Mouse (Mus musculus): Measurements from ENCODE around the gene Luc7l. TPM values are rescaled to one million over a fixed set of nuclear protein-coding genes. Genes with fewer than 3 reads are reported as not detected.
"Not testable (repeated sequence)": the region's sequence is repeated elsewhere in the genome, so short reads cannot be mapped to it uniquely, and the experiment has no call there.

Gene Luc7l
- polyA plus RNA-seq, 1 experiment from 2014 or later, result 42.2 TPM

DNA sequence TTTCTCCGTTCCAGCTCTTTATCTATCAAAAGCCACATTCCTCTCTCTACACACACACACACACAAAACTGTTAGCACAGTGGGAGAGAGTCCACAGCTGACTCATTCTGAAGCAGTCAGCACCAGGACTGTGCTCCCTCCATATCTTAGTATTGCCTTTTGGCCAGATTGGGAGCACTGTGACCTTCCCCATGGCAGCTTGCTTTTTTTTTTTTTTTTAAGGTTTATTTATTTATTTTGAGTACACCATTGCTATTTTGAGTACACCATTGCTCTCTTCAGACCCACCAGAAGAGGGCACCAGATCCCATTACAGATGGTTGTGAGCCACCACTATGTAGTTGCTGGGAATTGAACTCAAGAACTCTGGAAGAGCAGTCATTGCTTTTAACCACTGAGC, 16.2 kb downstream of the Luc7l start:
- TF ChIP-seq CTCF (IDR thresholded peaks at IDR 0.05), result peak; percentile 54
- TF ChIP-seq EP300 (IDR thresholded peaks at IDR 0.05), result no peak
- 83% methylated on average over 1 of the region's 1 CpGs for WGBS
- Histone ChIP-seq H3K36me3 (ENCODE audit: insufficient read depth, low read length) (peaks cover 45% of the 10 kb centered on the region), H3K9me3 (ENCODE audit: low read length) (no peaks in the 10 kb centered on the region), H3K27ac (ENCODE audit: low read length) (no peak overlapping the region), H3K4me2 (replicated peaks; ENCODE audit: low read depth, low read length) (no peak overlapping the region), H3K4me1 (ENCODE audit: insufficient read depth, low read depth, low read length) (no peaks in the 10 kb centered on the region), H3K27me3 (replicated peaks; ENCODE audit: insufficient read depth, low read length) (no peaks in the 10 kb centered on the region), H3K9ac (replicated peaks; ENCODE audit: low read depth) (no peak overlapping the region), H3K4me3 (ENCODE audit: low read depth, low read length) (no peak overlapping the region)
- peak; percentile 20 for DNase-seq (ENCODE audit: low spot score)
- no peak for ATAC-seq

- not testable (repeated sequence) for ATAC-seq; H3K4me2 ChIP-seq (replicated peaks; ENCODE audit: low read depth, low read length); H3K9me3 ChIP-seq (ENCODE audit: low read length); DNase-seq (ENCODE audit: low spot score); H3K9ac ChIP-seq (replicated peaks; ENCODE audit: low read depth); H3K27ac ChIP-seq (ENCODE audit: low read length); H3K27me3 ChIP-seq (replicated peaks; ENCODE audit: insufficient read depth, low read length); H3K4me1 ChIP-seq (ENCODE audit: insufficient read depth, low read depth, low read length); H3K4me3 ChIP-seq (ENCODE audit: low read depth, low read length)
- 92% methylated on average over 9 of the region's 10 CpGs for WGBS
- H3K36me3 ChIP-seq (ENCODE audit: insufficient read depth, low read length), result peaks cover 39% of the 10 kb centered on the region
Observed at GRCm38 (mm10) chr17:26269577-26269976, 16.9 kb downstream of the Luc7l start.

DNA sequence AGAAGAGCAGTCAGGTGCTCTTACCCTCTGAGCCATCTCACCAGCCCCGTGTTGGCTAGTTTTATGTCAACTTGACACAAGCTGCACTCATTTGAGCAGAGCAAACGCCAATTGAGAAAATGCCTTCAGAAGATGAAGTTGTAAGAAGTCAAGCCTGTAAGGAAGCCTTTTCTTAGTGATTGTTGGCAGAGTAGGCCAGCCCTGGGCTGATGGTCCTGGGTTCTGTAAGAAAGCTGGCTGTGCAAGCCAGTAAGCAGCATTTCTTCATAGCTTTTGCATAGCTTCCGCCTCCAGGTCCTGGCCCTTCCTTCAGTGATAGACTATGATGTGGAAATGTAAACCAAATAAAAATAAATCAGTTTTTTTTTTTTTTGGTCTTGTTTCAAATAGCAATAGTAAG, 19.9 kb downstream of the Luc7l start:
- Histone ChIP-seq H3K4me2 (replicated peaks; ENCODE audit: low read depth, low read length) (no peak overlapping the region), H3K9ac (replicated peaks; ENCODE audit: low read depth) (no peak overlapping the region), H3K27me3 (replicated peaks; ENCODE audit: insufficient read depth, low read length) (no peaks in the 10 kb centered on the region), H3K36me3 (ENCODE audit: insufficient read depth, low read length) (peaks cover 29% of the 10 kb centered on the region), H3K9me3 (ENCODE audit: low read length) (no peaks in the 10 kb centered on the region), H3K4me1 (ENCODE audit: insufficient read depth, low read depth, low read length) (no peaks in the 10 kb centered on the region), H3K4me3 (ENCODE audit: low read depth, low read length) (no peak overlapping the region), H3K27ac (ENCODE audit: low read length) (no peak overlapping the region)
- WGBS, result 84% methylated on average over 3 of the region's 3 CpGs
- ATAC-seq, result no peak
- no peak for DNase-seq (ENCODE audit: low spot score)
- TF ChIP-seq EP300 (IDR thresholded peaks at IDR 0.05), result no peak
- TF ChIP-seq CTCF (IDR thresholded peaks at IDR 0.05), result no peak

GRCm38 (mm10) chr17:26275933-26276332, 23.2 kb downstream of the Luc7l start:
- Histone ChIP-seq H3K4me1 (ENCODE audit: insufficient read depth, low read depth, low read length) (no peaks in the 10 kb centered on the region), H3K9me3 (ENCODE audit: low read length) (no peaks in the 10 kb centered on the region), H3K27ac (ENCODE audit: low read length) (no peak overlapping the region), H3K4me2 (replicated peaks; ENCODE audit: low read depth, low read length) (no peak overlapping the region), H3K27me3 (replicated peaks; ENCODE audit: insufficient read depth, low read length) (no peaks in the 10 kb centered on the region), H3K9ac (replicated peaks; ENCODE audit: low read depth) (no peak overlapping the region), H3K36me3 (ENCODE audit: insufficient read depth, low read length) (peaks cover 41% of the 10 kb centered on the region), H3K4me3 (ENCODE audit: low read depth, low read length) (no peak overlapping the region)
- 82% methylated on average over 13 of the region's 13 CpGs for WGBS
- ATAC-seq, result no peak
- DNase-seq (ENCODE audit: low spot score), result no peak
- TF ChIP-seq EP300 (IDR thresholded peaks at IDR 0.05), result no peak
- no peak for TF ChIP-seq CTCF (IDR thresholded peaks at IDR 0.05)

DNA sequence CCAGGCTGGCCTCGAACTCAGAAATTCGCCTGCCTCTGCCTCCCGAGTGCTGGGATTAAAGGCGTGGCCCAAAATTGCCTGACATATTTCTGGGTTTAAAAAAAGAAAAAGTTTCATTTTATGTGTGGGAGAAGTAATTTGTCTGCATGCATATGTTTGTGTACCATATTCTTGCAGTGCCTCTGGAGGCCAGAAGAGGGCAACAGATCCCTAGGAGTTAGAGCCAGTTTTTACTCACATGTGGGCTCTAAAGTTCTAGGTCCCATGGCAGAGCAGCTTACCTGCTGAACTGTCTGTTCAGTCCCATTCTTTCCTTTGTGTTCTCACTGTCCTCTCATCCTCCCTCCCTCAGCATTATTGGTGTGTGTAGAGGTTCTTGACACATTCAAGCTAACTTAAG, 24.0 kb downstream of the Luc7l start:
- ATAC-seq (no peak), DNase-seq (ENCODE audit: low spot score) (peak; percentile 49)
- Histone ChIP-seq H3K27me3 (replicated peaks; ENCODE audit: insufficient read depth, low read length) (no peaks in the 10 kb centered on the region), H3K4me2 (replicated peaks; ENCODE audit: low read depth, low read length) (no peak overlapping the region), H3K9me3 (ENCODE audit: low read length) (no peaks in the 10 kb centered on the region), H3K4me1 (ENCODE audit: insufficient read depth, low read depth, low read length) (no peaks in the 10 kb centered on the region), H3K36me3 (ENCODE audit: insufficient read depth, low read length) (peaks cover 40% of the 10 kb centered on the region), H3K27ac (ENCODE audit: low read length) (no peak overlapping the region), H3K4me3 (ENCODE audit: low read depth, low read length) (no peak overlapping the region), H3K9ac (replicated peaks; ENCODE audit: low read depth) (no peak overlapping the region)
- TF ChIP-seq CTCF (IDR thresholded peaks at IDR 0.05) (peak; percentile 76), EP300 (IDR thresholded peaks at IDR 0.05) (no peak)
- 94% methylated on average over 4 of the region's 4 CpGs for WGBS

GRCm38 (mm10) chr17:26286199-26286955, 33.7 kb downstream of the Luc7l start:
- no peaks in the 10 kb centered on the region for H3K27me3 ChIP-seq (replicated peaks; ENCODE audit: insufficient read depth, low read length)
- no peak overlapping the region for H3K9ac ChIP-seq (replicated peaks; ENCODE audit: low read depth)
- peaks cover 29% of the 10 kb centered on the region for H3K36me3 ChIP-seq (ENCODE audit: insufficient read depth, low read length)
- no peak overlapping the region for H3K4me2 ChIP-seq (replicated peaks; ENCODE audit: low read depth, low read length)
- H3K4me1 ChIP-seq (ENCODE audit: insufficient read depth, low read depth, low read length), result no peaks in the 10 kb centered on the region
- no peak for ATAC-seq
- no peak overlapping the region for H3K4me3 ChIP-seq (ENCODE audit: low read depth, low read length)
- no peaks in the 10 kb centered on the region for H3K9me3 ChIP-seq (ENCODE audit: low read length)
- no peak overlapping the region for H3K27ac ChIP-seq (ENCODE audit: low read length)
- TF ChIP-seq CTCF (IDR thresholded peaks at IDR 0.05) (no peak), EP300 (IDR thresholded peaks at IDR 0.05) (no peak)
- WGBS, result 83% methylated on average over 8 of the region's 8 CpGs
- no peak for DNase-seq (ENCODE audit: low spot score)

Data from lung, postnatal 0 days (tissue).